Mouse (Mus musculus): Measurements from ENCODE around the gene Cst8.
A peak's percentile ranks its signal among the peaks of the same experiment; 100 is the strongest.
"Not testable (repeated sequence)": the region's sequence is repeated elsewhere in the genome, so short reads cannot be mapped to it uniquely, and the experiment has no call there.

Gene Cst8

DNA sequence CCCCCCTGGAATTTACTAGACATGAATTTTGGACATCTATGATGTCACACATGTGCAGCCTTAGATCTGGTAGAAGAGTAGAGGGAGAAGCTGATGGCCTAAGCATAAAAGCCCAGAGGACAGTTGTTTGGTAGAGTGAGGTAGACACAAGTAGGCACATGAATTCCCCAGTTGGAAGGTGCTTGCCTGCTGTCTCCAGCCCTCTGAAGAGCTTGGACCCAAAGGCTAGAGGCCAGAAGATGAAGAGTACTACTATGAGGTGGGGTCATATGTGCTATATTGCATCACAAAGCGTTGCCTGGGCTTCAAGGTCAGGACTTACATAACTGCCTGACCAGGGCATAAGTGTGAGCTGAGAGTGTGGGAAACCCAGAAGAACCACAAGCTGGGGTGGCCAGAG lies at the start of gene Cst8:
Gene Cst8 (plus strand): TSS at position 301 of the 400 bp plus-strand sequence.
- no peak for DNase-seq (ENCODE audit: low read depth, low spot score)

DNA sequence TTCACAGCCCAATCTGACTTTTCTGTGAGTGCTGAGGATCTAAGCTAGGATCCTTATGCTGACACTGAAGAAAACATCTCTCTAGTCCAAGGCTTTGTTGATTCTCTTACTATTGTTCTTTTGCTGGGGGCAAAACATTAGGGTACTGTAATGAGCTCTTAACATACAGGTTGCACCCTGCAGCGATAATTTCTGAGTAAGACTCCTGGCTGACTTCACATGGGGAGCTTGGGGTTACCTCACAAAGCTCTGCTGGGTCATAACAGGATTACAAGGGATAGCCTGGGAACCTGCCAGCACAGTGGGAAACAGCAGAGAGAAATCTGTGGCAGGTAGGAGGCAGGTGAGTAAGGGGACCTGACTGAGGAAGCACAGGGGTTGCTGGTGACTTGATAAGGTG lies 48.5 kb upstream of the Cst8 start, which contains the start of gene Cstl1:
Gene Cstl1 (plus strand): TSS at position 301 of the 400 bp plus-strand sequence.
- DNase-seq (ENCODE audit: low read depth, low spot score): no peak

DNA sequence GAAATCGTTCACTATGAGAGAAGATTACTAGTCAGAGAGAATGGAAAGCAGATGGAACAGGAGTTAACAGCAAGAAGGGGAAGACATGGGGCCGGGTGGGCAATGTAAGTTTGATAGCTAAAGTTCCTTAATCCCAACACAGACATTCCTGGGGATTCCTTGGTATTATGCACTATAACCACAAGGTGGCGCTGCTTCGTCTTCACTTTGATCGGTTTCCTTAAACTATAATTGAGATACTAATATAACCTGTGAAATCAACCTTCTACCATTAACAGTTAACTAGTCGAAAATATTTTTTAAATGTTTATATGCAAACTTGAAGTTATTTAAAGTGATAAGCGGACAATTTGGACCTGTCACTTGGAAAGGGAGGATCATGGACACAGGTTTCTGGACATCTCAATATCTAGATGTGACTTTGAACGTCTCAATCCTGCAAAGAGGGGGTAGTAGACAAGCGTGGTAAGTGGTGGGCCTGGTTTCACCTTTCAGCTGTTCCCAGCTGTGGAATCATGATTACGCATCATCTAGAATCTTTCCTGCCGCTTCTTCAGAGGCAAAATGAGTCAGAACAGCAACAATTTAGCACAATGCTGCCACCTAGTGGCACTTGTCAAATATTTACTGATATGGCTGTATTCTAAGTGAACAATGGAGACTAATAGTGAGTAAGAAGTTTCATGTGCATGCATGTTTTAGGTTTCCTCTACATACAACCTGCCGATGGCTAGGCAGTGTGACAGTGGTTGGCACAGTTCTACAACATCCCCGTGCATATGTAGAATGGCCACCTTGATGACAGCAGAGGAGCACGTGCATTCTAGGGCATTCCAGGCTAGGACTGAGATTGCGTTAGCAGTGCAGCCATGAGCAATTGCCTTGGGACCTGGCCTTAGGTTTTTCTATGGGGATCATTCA lies 46.4 kb upstream of the Cst8 start:
- peak; percentile 88 for DNase-seq (ENCODE audit: low read depth, low spot score)

DNA sequence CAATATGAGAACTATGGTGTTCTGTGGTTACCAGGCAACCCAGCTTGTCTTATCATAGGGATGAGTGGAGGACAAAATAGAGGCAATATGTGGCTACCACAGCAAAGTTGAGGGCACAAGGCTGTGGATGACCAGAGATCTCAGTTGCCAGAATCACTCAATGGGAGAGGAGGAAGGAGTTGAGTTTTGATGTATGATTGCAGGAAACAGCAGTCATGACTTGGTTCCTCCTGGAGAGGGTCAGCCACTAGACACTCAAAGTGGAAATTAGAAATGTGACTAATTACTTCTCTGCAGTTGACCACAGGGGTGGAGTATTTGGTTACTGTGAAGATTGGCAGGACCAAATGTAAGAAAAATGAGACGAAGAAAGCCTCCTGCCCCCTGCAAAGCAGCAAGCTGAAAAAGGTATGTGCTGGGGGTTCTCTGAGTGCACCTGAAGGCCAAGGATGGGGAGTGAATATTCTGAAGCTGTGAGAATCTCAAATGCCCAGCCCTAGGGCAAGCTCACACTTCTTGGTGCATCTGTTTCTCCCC lies 44.2 kb upstream of the Cst8 start:
- DNase-seq (ENCODE audit: low read depth, low spot score): no peak

DNA sequence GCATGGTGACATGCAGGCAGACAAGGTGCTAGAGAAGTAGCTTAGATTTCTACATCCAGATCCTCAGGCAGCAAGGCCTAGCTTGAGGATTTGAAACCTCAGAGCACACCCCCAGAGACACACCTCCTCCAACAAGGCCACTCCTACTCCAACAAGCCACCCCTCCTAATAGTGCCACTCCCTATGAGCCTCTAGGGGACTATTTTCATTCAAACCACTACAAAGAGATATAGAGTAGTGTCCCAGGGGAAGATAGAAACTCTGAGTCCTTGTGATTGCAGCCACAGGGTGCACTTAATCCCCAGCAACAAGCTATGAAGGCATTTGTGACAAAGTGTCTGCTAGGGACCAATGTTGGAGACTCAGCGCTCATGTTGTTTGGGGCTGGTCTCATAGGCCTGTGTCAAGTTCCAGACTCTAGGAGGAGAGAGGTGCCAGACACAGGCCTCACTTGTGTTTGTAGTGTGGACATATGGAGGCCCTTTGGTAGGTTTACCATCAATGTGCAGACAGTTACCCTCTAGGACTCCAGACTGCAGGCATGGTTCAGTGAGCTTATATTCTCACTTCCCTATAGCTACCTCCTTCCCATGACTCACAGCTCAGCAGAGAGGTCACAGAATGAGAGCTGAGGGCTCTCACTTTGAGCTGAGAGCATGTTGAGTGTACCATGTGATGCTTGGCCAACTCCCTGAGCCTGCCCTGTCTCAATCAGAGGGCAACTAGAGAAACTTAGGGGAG lies 34.8 kb upstream of the Cst8 start:
- peak; percentile 69 for DNase-seq (ENCODE audit: low read depth, low spot score)

DNA sequence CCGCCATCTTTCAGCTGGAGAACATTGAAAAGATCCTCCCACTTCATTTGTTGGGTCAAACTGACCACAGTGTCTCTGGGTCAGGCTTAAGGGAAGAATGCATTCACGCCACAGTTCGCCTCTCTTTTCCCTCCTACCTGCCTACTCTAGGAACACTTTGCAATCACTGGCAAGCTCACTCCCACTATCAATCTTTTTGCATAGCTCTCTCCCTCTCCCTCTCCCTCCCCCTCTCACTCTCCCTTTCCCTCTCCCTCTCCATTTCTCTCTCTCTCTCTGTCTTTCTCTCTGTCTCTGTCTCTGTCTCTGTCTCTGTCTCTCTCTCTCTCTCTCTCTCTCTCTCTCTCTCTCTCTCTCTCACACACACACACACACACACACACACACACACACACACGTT lies 27.2 kb upstream of the Cst8 start, which contains the start of gene Cst11:
Gene Cst11 (minus strand): TSS at position 101 of the 400 bp plus-strand sequence.
- DNase-seq (ENCODE audit: low read depth, low spot score): not testable (repeated sequence)

DNA sequence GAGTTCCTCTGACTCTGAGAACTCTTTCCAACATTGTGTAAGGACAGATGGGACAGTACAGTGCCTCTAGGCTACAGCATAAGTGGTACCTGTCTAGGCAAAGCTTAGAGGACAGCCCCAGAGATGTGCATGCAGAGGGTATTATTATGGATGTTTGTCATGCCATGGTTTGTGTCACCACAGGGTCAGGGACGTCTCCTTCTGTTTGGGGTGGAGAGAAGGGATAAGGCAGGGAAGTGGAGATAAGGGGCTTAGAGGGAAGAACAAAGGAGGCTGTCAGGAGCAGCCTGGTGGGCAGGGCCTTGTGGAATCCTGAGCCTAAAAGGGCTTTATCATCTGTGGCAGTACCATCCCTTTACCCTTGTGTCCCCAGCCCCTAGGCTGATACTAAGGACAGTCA lies 16.9 kb upstream of the Cst8 start, which contains the start of gene 8030411F24Rik:
Gene 8030411F24Rik (plus strand): TSS at position 301 of the 400 bp plus-strand sequence.
- peak; percentile 23 for DNase-seq (ENCODE audit: low read depth, low spot score)

DNA sequence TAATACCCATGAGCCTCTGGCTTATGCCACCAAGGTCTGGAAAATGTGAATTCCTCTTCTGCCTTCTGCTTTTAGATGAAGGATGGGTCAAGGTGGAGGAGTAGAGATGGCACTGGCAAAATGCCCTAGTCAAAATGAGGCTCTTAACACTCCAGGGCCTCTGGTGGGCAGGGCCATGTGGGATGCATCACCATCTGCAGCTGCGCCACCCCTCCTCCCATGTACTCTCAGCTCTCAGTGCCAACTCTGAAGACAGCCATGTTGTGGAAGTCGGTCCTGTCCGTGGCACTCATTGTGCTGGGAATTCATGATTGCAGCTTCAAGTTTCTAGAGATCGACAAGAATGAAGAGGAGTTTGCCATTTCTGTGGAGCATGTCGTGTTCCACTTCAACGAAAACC lies 9.4 kb upstream of the Cst8 start, which contains the start of gene Cst12:
Gene Cst12 (plus strand): TSS at position 220 of the 400 bp plus-strand sequence.
- DNase-seq (ENCODE audit: low read depth, low spot score): no peak

DNA sequence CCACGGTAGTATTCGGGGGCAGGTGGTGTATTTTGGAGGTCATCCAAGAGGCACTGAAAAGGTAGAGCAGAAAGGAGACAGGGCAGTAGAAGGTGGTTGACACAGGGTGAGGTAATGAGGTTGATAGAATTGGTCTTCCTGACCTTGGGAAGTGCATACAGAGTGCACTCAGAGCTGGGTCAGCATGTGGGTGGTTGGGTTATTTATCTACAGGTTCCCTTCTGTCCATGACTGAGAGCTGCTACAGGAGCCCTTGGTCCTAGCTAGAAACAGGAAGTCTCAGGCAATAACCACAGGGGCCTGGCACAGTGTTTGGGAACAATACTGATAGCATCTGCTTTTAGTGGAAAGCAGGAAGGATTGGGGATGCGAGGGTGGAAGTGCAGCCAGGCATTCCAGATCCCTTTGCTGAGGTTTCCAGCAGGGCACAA lies 2.9 kb downstream of the Cst8 start:
- no peak for DNase-seq (ENCODE audit: low read depth, low spot score)

DNA sequence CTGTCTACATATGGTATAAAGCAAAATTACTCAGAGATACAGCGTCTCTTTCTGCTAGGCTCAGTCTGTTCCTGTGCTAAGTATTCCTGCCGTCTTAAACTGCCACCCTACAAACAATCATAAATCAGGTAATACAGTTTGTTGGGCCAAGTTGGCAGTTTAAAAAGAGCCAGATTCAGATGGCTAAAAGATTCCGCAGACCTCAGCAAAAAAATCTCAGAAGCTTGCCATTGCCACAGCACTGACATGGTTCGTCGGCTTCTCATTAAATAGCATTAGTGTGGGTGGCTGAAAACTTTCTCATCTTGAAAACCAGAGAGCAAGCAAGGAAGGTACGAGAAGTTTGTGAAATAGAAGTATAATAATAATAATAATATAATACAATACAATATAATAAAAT lies 8.1 kb downstream of the Cst8 start:
- no peak for DNase-seq (ENCODE audit: low read depth, low spot score)

DNA sequence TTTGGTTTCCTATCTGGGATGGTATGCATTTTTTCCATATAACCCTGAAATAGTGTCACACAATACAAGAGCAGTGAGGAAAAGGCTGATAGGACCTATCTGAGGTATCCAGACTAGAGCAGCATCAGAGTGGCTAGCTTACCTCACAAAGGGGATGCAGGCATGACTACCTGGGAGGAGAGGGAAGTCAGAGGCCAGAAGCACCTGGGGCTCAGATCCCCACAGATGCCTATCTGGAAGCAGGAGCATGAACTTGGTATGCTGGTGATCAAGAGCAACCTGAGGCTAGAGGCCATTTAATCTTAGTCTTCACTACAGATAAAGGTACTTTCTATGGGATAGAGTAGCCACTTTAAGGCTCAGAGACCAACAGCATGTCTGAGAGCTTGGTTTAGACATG lies 21.3 kb downstream of the Cst8 start, which contains the start of gene Cst13:
Gene Cst13 (plus strand): TSS at position 173 of the 400 bp plus-strand sequence.
- DNase-seq (ENCODE audit: low read depth, low spot score): no peak

DNA sequence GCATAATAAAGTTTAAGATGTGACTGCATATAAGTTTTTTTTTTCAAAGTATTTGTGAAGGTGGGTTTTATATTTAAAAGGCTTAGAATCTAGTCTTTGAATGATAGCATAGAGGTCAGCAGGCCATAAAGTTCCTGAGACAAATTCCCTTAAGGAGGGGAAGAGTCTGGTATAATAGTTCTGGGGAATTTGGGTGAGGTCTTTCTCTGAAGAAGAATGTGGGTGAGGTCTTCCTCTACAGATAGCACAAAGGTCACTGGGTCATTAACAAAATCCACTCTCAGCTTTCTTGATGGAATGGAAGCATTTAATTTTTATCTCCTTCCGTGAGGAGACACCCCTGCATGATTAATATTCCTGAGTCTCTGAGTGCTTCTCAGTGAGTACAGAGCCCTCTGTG lies 27.4 kb downstream of the Cst8 start:
- DNase-seq (ENCODE audit: low read depth, low spot score): peak; percentile 82

DNA sequence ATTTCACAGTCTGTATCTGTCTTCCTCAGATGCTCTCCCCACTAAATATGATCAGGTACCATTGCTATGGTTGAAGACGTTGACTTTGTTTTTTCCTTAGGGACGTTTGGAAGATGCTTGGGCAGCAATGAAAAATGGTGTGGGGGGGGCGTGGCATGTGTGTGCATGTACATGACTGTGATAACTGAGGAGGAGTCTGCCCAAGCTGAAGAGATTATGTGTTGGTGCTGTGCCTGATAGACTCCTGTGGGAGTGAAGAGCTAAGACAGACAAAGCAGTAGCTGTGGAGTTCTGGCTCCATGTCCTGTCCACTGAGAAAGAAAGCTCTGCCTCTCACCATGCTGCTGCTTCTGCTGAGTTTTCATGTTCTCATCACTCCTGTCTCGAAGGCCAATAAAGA lies 36.3 kb downstream of the Cst8 start, which contains the start of gene Cst9:
Gene Cst9 (plus strand): TSS at position 236 of the 400 bp plus-strand sequence.
- no peak for DNase-seq (ENCODE audit: low read depth, low spot score)

DNA sequence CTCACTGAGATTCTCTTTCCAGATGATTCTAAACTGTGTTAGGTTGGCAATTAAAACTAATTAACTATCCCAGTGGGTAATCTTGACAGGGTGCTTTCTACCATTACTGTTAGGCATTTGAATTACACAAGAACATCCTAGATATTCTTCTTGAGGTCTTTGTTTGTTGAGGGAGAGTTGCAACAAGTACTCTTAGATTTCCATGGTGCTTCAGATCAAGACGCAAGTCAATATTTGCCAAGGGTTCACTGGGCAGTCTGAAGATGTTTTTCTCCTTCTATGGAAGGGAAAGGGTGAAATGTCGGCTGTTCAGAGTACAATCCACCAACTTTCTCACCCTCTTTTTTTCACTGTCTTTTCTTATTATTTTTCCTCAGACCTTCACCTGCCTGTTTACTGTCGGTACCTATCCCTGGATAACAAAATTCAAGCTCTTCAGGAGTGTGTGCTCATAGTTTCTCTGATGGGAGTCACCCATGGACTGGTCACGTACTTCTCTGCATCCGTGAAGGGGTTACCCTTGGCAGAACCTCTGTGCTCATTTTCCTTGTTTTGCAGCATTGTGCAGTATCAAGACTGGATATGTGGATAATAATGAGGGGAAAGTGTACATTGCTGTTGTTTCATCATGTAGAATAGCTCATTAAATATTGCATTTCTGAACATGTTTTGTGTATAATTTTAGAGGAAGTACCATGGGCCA lies 39.6 kb downstream of the Cst8 start:
- no peak for DNase-seq (ENCODE audit: low read depth, low spot score)

DNA sequence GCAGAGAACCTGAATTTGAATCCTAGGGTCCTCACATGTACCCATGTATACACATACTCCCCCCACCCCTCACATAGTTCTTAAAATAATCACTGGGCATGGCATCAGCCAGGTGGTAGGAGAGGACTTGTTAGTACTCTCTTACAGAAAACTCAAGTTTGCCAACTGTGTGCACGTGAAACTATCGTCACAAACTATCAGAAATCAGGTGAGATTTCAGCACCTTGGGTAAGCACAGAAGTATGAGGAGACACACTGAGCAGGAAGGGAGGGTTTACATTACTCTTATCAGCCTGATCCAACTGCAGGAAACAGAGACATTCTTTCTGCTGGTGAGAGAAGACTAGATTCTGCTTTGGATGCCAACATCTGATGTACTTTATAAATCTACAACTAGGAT lies 40.6 kb downstream of the Cst8 start:
- DNase-seq (ENCODE audit: low read depth, low spot score): no peak

DNA sequence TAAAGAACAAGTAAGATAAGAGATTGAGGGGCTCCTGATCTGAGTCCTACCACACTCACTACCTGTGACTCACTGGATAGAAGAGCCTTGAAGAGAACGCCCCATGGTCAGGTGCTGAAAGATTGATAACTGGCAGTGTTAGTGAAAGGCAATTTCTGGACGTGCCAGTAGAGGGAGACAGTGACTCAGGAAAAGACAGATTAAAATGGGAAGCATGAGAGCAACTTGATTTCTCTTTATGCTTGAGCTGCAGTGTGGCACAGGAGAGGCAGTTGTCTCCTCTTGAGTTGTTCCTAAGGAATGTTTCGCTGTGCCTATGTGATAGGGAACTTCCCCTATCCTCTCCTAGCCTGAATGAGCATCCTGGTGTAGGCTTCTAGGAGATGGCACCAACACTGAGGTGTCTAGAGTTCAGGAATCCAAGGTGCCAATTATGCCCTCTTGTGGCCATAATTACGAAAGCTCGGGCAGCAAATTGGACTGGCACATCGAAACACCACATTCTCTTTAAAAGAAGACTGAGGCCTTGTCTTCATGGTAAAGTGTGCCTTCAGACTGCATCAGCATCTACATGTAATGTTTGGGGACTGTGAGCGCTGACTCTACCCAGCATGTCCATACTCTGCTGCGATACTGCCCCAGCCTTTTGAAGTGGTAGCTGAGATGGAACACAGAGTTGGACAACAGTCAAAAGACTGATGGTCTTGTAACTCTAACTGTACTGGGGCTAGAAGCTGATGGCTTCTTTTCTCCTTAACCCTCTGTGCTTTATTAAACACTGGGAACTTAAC lies 52.7 kb downstream of the Cst8 start:
- peak; percentile 86 for DNase-seq (ENCODE audit: low read depth, low spot score)
